In the genomic region with DNA sequence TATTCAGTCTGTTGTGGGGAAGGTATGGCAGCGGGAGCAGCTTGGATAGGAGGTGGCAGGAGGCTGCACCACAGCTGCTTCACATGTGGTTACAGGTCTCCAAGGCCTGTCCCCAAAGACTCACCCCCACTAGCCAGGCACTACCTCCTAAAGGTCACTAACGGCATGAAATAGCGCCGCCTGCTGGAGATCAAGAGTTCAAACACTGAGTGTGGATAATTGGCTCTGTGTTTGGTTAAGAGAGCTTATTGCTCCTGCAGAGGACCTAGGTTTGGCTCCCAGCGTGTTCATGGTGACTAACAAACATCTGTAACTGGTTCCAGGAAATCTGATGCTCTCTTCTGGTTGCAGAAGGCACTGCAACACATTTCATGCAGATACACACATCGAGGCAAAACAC, we compare ENCODE assay signal across 13 mouse cellular contexts.
DNase-seq lines count a peak whose midpoint lies in the region; ATAC-seq and TF ChIP-seq lines count a peak whose summit lies in the region.
"Had no signal": no experiment of that assay in that cellular context is flagged by ENCODE, and none has a peak within 500 bp of the region (broad histone marks: within the 10 kb centered on the region; RNA-seq: fewer than 3 reads in every experiment).

No protein-coding gene starts in this region.

- no peak for TF ChIP-seq EP300 in heart, adult 2 months (IDR thresholded peaks at IDR 0.05; ENCODE audit: insufficient read depth, low read depth, low read length)

- H3K4me1 ChIP-seq in heart, adult 2 months (ENCODE audit: control insufficient read depth, insufficient read depth, low read length): no peaks in the 10 kb centered on the region
- H3K4me1 ChIP-seq in lung, embryonic 14.5 days (ENCODE audit: insufficient read depth): peaks cover 6% of the 10 kb centered on the region; the same call in 1 of the 2 replicates
- H3K4me1 ChIP-seq in neural tube, embryonic 11.5 days (ENCODE audit: control insufficient read depth, insufficient read depth, low read length): no peaks in the 10 kb centered on the region

- TF ChIP-seq CTCF in heart, adult 2 months (IDR thresholded peaks at IDR 0.05): peak; percentile 39
- TF ChIP-seq CTCF in lung, embryonic 14.5 days (IDR thresholded peaks at IDR 0.05; ENCODE audit: low read depth): peak; percentile 63

- H3K9me3 ChIP-seq in lung, embryonic 14.5 days (ENCODE audit: low read depth, low read length): no peaks in the 10 kb centered on the region
- no peaks in the 10 kb centered on the region for H3K9me3 ChIP-seq in neural tube, embryonic 11.5 days (ENCODE audit: control insufficient read depth, low read length)
- H3K9me3 ChIP-seq: hindbrain, embryonic 15.5 days had no signal

- H3K27me3 ChIP-seq in heart, adult 2 months (ENCODE audit: control insufficient read depth, insufficient read depth, low read length): no peaks in the 10 kb centered on the region
- H3K27me3 ChIP-seq in lung, embryonic 14.5 days (ENCODE audit: insufficient read depth, low read length): no peaks in the 10 kb centered on the region
- no peaks in the 10 kb centered on the region for H3K27me3 ChIP-seq in neural tube, embryonic 11.5 days (ENCODE audit: control insufficient read depth, insufficient read depth, low read length)
- H3K27me3 ChIP-seq: CH12.LX; hindbrain, embryonic 15.5 days had no signal

- intact Hi-C loops in heart, adult 2 months (cut with DNase I): no loop called here
- intact Hi-C loops in heart, postnatal 10 days (cut with DNase I): no loop called here

- no peak for TF ChIP-seq POLR2A in heart, adult 2 months (IDR thresholded peaks at IDR 0.05; ENCODE audit: insufficient read depth, low read depth, low read length)

- H3K9ac ChIP-seq in heart, adult 2 months (ENCODE audit: low read depth, low read length): no peak overlapping the region
- H3K9ac ChIP-seq in lung, embryonic 14.5 days: no peak overlapping the region
- H3K9ac ChIP-seq in neural tube, embryonic 11.5 days (ENCODE audit: low read length): no peak overlapping the region
- H3K9ac ChIP-seq: hindbrain, embryonic 15.5 days had no signal

- no peak overlapping the region for H3K4me2 ChIP-seq in lung, embryonic 14.5 days
- no peak overlapping the region for H3K4me2 ChIP-seq in neural tube, embryonic 11.5 days (ENCODE audit: low read depth)
- H3K4me2 ChIP-seq: hindbrain, embryonic 15.5 days had no signal

- H3K79me2 ChIP-seq in heart, adult 2 months (replicated peaks; ENCODE audit: control insufficient read depth, insufficient read depth, low read length): no peaks in the 10 kb centered on the region

- no peak for ATAC-seq in lung, embryonic 14.5 days (ENCODE audit: insufficient read depth)
- no peak for ATAC-seq in neural tube, embryonic 11.5 days (ENCODE audit: insufficient read depth, low FRiP score, low TSS enrichment)

- no peak overlapping the region for H3K4me3 ChIP-seq in heart, adult 2 months
- no peak overlapping the region for H3K4me3 ChIP-seq in lung, embryonic 14.5 days (ENCODE audit: low read depth, low read length)
- H3K4me3 ChIP-seq in neural tube, embryonic 11.5 days (ENCODE audit: low read depth, low read length): no peak overlapping the region
- H3K4me3 ChIP-seq: hindbrain, embryonic 15.5 days had no signal

- H3K27ac ChIP-seq in heart, adult 2 months: no peak overlapping the region
- H3K27ac ChIP-seq in lung, embryonic 14.5 days (ENCODE audit: low read depth): no peak overlapping the region
- H3K27ac ChIP-seq in neural tube, embryonic 11.5 days (ENCODE audit: low read depth, low read length): no peak overlapping the region
- H3K27ac ChIP-seq: hindbrain, embryonic 15.5 days had no signal

- DNase-seq in heart, adult 2 months: no peak
- no peak for DNase-seq in heart, postnatal 10 days
- DNase-seq in lung, embryonic 14.5 days: peak; percentile 35
- DNase-seq in lung, postnatal 14 days: no peak
- DNase-seq in ZHBTc4 (ENCODE audit: low read depth, low spot score): peak; percentile 77
- peak; percentile 13 for DNase-seq in neural tube, embryonic 11.5 days (ENCODE audit: low spot score)
- DNase-seq in ovary, adult 18-20 months (ENCODE audit: low spot score): no peak
- DNase-seq in natural killer cell, adult 2 months (ENCODE audit: low spot score in 2 of 2): no peak
- DNase-seq: adrenal gland, postnatal 25 days; gastrocnemius, postnatal 14 days; right cerebral cortex, postnatal 25 days had no signal

- WGBS in heart, adult 2 months: 44% methylated on average over 6 of the region's 6 CpGs
- 42% methylated on average over 6 of the region's 6 CpGs for WGBS in lung, embryonic 14.5 days
- 52% methylated on average over 6 of the region's 6 CpGs for WGBS in neural tube, embryonic 11.5 days

- H3K36me3 ChIP-seq in heart, adult 2 months (ENCODE audit: control insufficient read depth, insufficient read depth, low read length): no peaks in the 10 kb centered on the region
- no peaks in the 10 kb centered on the region for H3K36me3 ChIP-seq in lung, embryonic 14.5 days (ENCODE audit: insufficient read depth)
- no peaks in the 10 kb centered on the region for H3K36me3 ChIP-seq in neural tube, embryonic 11.5 days (ENCODE audit: control insufficient read depth, insufficient read depth, low read length)
- H3K36me3 ChIP-seq: hindbrain, embryonic 15.5 days had no signal

Comparison
In these comparisons a context has a peak if more than half of its experiments do, and no peak if none do; other contexts are left out.
1. DNase-seq: peak in lung, embryonic 14.5 days (single experiment), ZHBTc4 (single experiment) and neural tube, embryonic 11.5 days (single experiment); none in heart, adult 2 months (0 of 2), heart, postnatal 10 days (0 of 2), lung, postnatal 14 days (single experiment), ovary, adult 18-20 months (single experiment) and natural killer cell, adult 2 months (0 of 2).